Mouse (Mus musculus): ENCODE results near the gene Eps15.
A peak's percentile ranks its signal among the peaks of the same experiment; 100 is the strongest.

The Eps15 gene

GRCm38 (mm10) chr4:109279689-109280458 is at the start of gene Eps15:
TSS of gene Eps15 (plus strand) at chr4:109280268.
- DNase-seq: peak; percentile 97

GRCm38 (mm10) chr4:109234185-109234584 is 45.9 kb upstream of the Eps15 start, which contains the start of gene Calr4:
TSS of gene Calr4 (plus strand) at chr4:109234485.
- no peak for DNase-seq

- no peak for DNase-seq
Measured at GRCm38 (mm10) chr4:109234806-109235350, 45.2 kb upstream of the Eps15 start.

GRCm38 (mm10) chr4:109236186-109236879 is 43.7 kb upstream of the Eps15 start:
- no peak for DNase-seq

GRCm38 (mm10) chr4:109238428-109239268 is 41.4 kb upstream of the Eps15 start:
- peak; percentile 52 for DNase-seq

GRCm38 (mm10) chr4:109241221-109241620 is 38.8 kb upstream of the Eps15 start:
- DNase-seq: no peak

GRCm38 (mm10) chr4:109241934-109242333 is 38.1 kb upstream of the Eps15 start:
- peak; percentile 54 for DNase-seq

- no peak for DNase-seq
Measured at GRCm38 (mm10) chr4:109244506-109244905, 35.6 kb upstream of the Eps15 start.

GRCm38 (mm10) chr4:109245016-109245620 is 35.0 kb upstream of the Eps15 start:
- DNase-seq: no peak

GRCm38 (mm10) chr4:109251605-109252004 is 28.5 kb upstream of the Eps15 start:
- peak; percentile 37 for DNase-seq

- no peak for DNase-seq
Measured at GRCm38 (mm10) chr4:109252199-109252598, 27.9 kb upstream of the Eps15 start.

- DNase-seq: no peak
Measured at GRCm38 (mm10) chr4:109253664-109254151, 26.4 kb upstream of the Eps15 start.

- DNase-seq: no peak
Measured at GRCm38 (mm10) chr4:109254511-109254910, 25.6 kb upstream of the Eps15 start.

- no peak for DNase-seq
Measured at GRCm38 (mm10) chr4:109255321-109255720, 24.7 kb upstream of the Eps15 start.

GRCm38 (mm10) chr4:109255727-109256417 is 24.2 kb upstream of the Eps15 start:
- no peak for DNase-seq

- DNase-seq: no peak
Measured at GRCm38 (mm10) chr4:109256791-109257190, 23.3 kb upstream of the Eps15 start.

- DNase-seq: no peak
Measured at GRCm38 (mm10) chr4:109257639-109258038, 22.4 kb upstream of the Eps15 start.

GRCm38 (mm10) chr4:109262068-109262467 is 18.0 kb upstream of the Eps15 start:
- peak; percentile 27 for DNase-seq

GRCm38 (mm10) chr4:109266056-109266455 is 14.0 kb upstream of the Eps15 start:
- DNase-seq: no peak

- no peak for DNase-seq
Measured at GRCm38 (mm10) chr4:109266744-109267143, 13.3 kb upstream of the Eps15 start.

GRCm38 (mm10) chr4:109267452-109267851 is 12.6 kb upstream of the Eps15 start:
- DNase-seq: no peak

GRCm38 (mm10) chr4:109268903-109269302 is 11.2 kb upstream of the Eps15 start:
- no peak for DNase-seq
